Mouse (Mus musculus) heart, postnatal 0 days (tissue): ENCODE measurements around the gene Pld5. TPM values are rescaled to one million over a fixed set of nuclear protein-coding genes. Genes with fewer than 3 reads are reported as not detected.

Experiments
- ATAC-seq: fragments of 200-750 bp; cut with Nextera tagmentation; 2 replicates; pipeline ENCODE4 v1.8.0; 2017; ENCODE audit warnings: low read depth, moderate number of reproducible peaks, moderate library complexity; ENCODE audit not compliant: insufficient read depth
- DNase-seq: peaks from one replicate; pipeline ENCODE4 v3.0.0-alpha.2; 2016; ENCODE audit warnings: low spot score
- H3K27ac ChIP-seq: fragments of 300-500 bp; sonication (generic); 2 replicates; pipeline ENCODE4 v1.5.1; 2014; ENCODE audit warnings: low read depth, mild to moderate bottlenecking
- H3K27me3 ChIP-seq: fragments of 300-500 bp; sonication (generic); 2 replicates; pipeline ENCODE4 v1.6.1; 2014; ENCODE audit warnings: low read length, mixed read lengths; ENCODE audit not compliant: control insufficient read depth, insufficient read depth
- H3K36me3 ChIP-seq: fragments of 300-500 bp; sonication (generic); replicated peaks from 2 replicates; pipeline ENCODE4 v1.6.1; 2014; ENCODE audit warnings: low read length, mixed read lengths; ENCODE audit not compliant: control insufficient read depth, insufficient read depth
- H3K4me1 ChIP-seq: fragments of 300-500 bp; sonication (generic); 2 replicates; pipeline ENCODE4 v1.6.1; 2014; ENCODE audit warnings: antibody characterized with exemption; ENCODE audit not compliant: control insufficient read depth, insufficient read depth
- H3K4me2 ChIP-seq: fragments of 300-500 bp; sonication (generic); 2 replicates; pipeline ENCODE4 v1.6.1; 2014; ENCODE audit warnings: low read depth, mild to moderate bottlenecking, low read length, moderate library complexity
- H3K4me3 ChIP-seq: fragments of 300-500 bp; sonication (generic); 2 replicates; pipeline ENCODE4 v1.5.1; 2014; ENCODE audit warnings: low read depth, low read length
- H3K9ac ChIP-seq: fragments of 300-500 bp; sonication (generic); replicated peaks from 2 replicates; pipeline ENCODE4 v1.6.1; 2014; ENCODE audit warnings: low read depth, low read length, mixed read lengths
- H3K9me3 ChIP-seq: fragments of 300-500 bp; sonication (generic); replicated peaks from 2 replicates; pipeline ENCODE4 v1.6.1; 2016; ENCODE audit warnings: low read length; ENCODE audit not compliant: control insufficient read depth
- CTCF ChIP-seq: IDR thresholded peaks from 2 replicates; pipeline ENCODE4 v1.5.1; 2016; ENCODE audit warnings: antibody characterized with exemption, control low read depth, low read depth
- EP300 ChIP-seq: IDR thresholded peaks from 2 replicates; pipeline ENCODE4 v1.6.1; 2016; ENCODE audit warnings: antibody characterized with exemption, low read depth
- WGBS: fragments of 180-500 bp; shearing (Covaris S2); extraction: QIAGEN DNeasy Blood & Tissue Kit; methylation state at CpG from one replicate; pipeline ENCODE4 v1.1.7; 2014; 5-methylcytosine and 5-hydroxymethylcytosine counted together
- polyA plus RNA-seq: library from polyadenylated mRNA; unstranded; fragments of >200 nt; fragmentation: Nextera tagmentation; extraction: Ambion mirVana; gene quantifications from 2 replicates; pipeline ENCODE4 v1.2.1, GENCODE M21; 2015
- total RNA-seq: library from RNA; depleted of rRNA; stranded (reverse); fragments of >200 nt; gene quantifications from 2 replicates; pipeline ENCODE4 v1.2.3, GENCODE M21; 2014; ENCODE audit warnings: low replicate concordance

Gene Pld5
- total and polyA plus RNA-seq, 2 experiments from 2014 or later = 0.51 to 0.65 TPM

GRCm38 (mm10) chr1:175921091-175921490 is 354.0 kb downstream of the Pld5 start:
- WGBS = 60% methylated on average over 8 of the region's 8 CpGs
- DNase-seq (no peak), ATAC-seq (0 out of 2 replicates have a peak, but pooled peaks have one; percentile 8)
- TF ChIP-seq CTCF (no peak), EP300 (no peak)
- Histone ChIP-seq H3K36me3 (no peaks in the 10 kb centered on the region), H3K4me3 (no peak overlapping the region), H3K9ac (no peak overlapping the region), H3K4me1 (no peaks in the 10 kb centered on the region), H3K27me3 (no peaks in the 10 kb centered on the region), H3K9me3 (no peaks in the 10 kb centered on the region), H3K4me2 (no peak overlapping the region), H3K27ac (no peak overlapping the region)

DNA sequence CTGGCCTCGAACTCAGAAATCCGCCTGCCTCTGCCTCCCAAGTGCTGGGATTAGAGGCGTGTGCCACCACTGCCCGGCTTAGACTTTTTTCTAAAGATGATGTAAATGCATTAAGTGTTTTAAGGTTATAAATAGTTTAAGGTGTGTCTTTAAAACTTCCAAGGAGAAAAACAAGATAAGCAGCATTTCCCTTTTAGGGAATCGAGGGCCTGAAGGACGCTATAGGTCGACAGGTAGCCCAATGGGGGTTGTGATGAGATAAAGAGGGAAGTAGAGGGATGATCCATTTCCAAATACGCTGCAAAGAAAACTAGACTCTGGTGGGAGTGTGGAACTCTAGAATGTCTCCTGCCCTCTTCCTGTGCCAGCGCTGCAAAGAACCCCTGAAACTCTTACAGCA is 355.1 kb downstream of the Pld5 start, which contains the start of gene Gm38100:
Gene Gm38100 (plus strand): TSS at position 301 of the 400 bp plus-strand sequence.
- no peaks in the 10 kb centered on the region for H3K27me3 ChIP-seq
- H3K27ac ChIP-seq = no peak within 1 kb of the TSS
- H3K9me3 ChIP-seq = no peaks in the 10 kb centered on the region
- no peaks in the 10 kb centered on the region for H3K36me3 ChIP-seq
- no peak within 1 kb of the TSS for H3K9ac ChIP-seq
- ATAC-seq (no peak), DNase-seq (no peak)
- no peak for TF ChIP-seq EP300
- no peak for TF ChIP-seq CTCF
- H3K4me1 ChIP-seq = no peaks in the 10 kb centered on the region
- no peak within 1 kb of the TSS for H3K4me3 ChIP-seq
- WGBS = 81% methylated on average over 9 of the region's 9 CpGs
- H3K4me2 ChIP-seq = no peak within 1 kb of the TSS

GRCm38 (mm10) chr1:175913728-175914303 is 361.3 kb downstream of the Pld5 start:
- DNase-seq = no peak

More at GRCm38 (mm10) chr1:175913728-175914303, 361.3 kb downstream of the Pld5 start:
- Histone ChIP-seq H3K4me2 (no peak overlapping the region), H3K4me1 (no peaks in the 10 kb centered on the region), H3K36me3 (peaks cover 12% of the 10 kb centered on the region), H3K27me3 (no peaks in the 10 kb centered on the region), H3K9ac (no peak overlapping the region), H3K27ac (no peak overlapping the region), H3K4me3 (no peak overlapping the region), H3K9me3 (no peaks in the 10 kb centered on the region)
- 53% methylated on average over 5 of the region's 5 CpGs for WGBS
- TF ChIP-seq EP300 (no peak), CTCF (no peak)
- no peak for ATAC-seq
